Mouse (Mus musculus) E14TG2a.4 (cell line): ENCODE data around the gene Gm17660.

ENCODE experiments used
- CTCF ChIP-seq: conservative IDR thresholded peaks from 2 replicates; pipeline ENCODE4 v1.5.1; 2014; ENCODE audit warnings: low read length
- POU5F1 ChIP-seq: IDR thresholded peaks from 2 replicates; pipeline ENCODE4 v1.6.1; 2014; ENCODE audit warnings: low read length, borderline replicate concordance

GRCm38 (mm10) chr5:104113491-104114172 lies 36.2 kb upstream of the Gm17660 start, which contains the start of gene Sparcl1:
- TF ChIP-seq CTCF: no peak
- no peak for TF ChIP-seq POU5F1
